Mouse (Mus musculus) embryonic facial prominence, embryonic 11.5 days (tissue): ENCODE measurements at regions not wholly inside any gene's neighbourhood (a gene's known extent, or its start where the extent isn't known, plus 50 kb on each side); places are given as distances from the start of the nearest gene placed in this dataset.
A peak's percentile ranks its signal among the peaks of the same experiment; 100 is the strongest.
"Not testable (repeated sequence)": the region's sequence is repeated elsewhere in the genome, so short reads cannot be mapped to it uniquely, and the experiment has no call there.

ENCODE experiments used
- ATAC-seq: fragments of 200-750 bp; cut with Nextera tagmentation; replicated peaks from 2 replicates; pipeline ENCODE4 v1.8.0; 2017; ENCODE audit warnings: low read depth; ENCODE audit not compliant: insufficient number of reproducible peaks, low FRiP score, low TSS enrichment
- DNase-seq: peaks from one replicate; pipeline ENCODE4 v3.0.0-alpha.2; 2015; ENCODE audit warnings: low spot score
- H3K27ac ChIP-seq: fragments of 300-500 bp; sonication (generic); replicated peaks from 2 replicates; pipeline ENCODE4 v1.5.1; 2014; ENCODE audit warnings: mild to moderate bottlenecking, low read depth, low read length, control low read depth
- H3K27me3 ChIP-seq: fragments of 300-500 bp; sonication (generic); 2 replicates; pipeline ENCODE4 v1.6.1; 2014; ENCODE audit warnings: mild to moderate bottlenecking, low read length, moderate library complexity, mixed read lengths; ENCODE audit not compliant: control insufficient read depth, insufficient read depth
- H3K36me3 ChIP-seq: fragments of 300-500 bp; sonication (generic); replicated peaks from 2 replicates; pipeline ENCODE4 v1.6.1; 2014; ENCODE audit warnings: low read depth, mild to moderate bottlenecking, low read length, moderate library complexity, mixed read lengths; ENCODE audit not compliant: control insufficient read depth, insufficient read depth
- H3K4me1 ChIP-seq: fragments of 300-500 bp; sonication (generic); 2 replicates; pipeline ENCODE4 v1.6.1; 2014; ENCODE audit warnings: low read length, mixed read lengths; ENCODE audit not compliant: control insufficient read depth, insufficient read depth
- H3K4me2 ChIP-seq: fragments of 300-500 bp; sonication (generic); 2 replicates; pipeline ENCODE4 v1.6.1; 2014; ENCODE audit warnings: low read depth, mild to moderate bottlenecking, control low read depth, low read length, moderate library complexity
- H3K4me3 ChIP-seq: fragments of 300-500 bp; sonication (generic); 2 replicates; pipeline ENCODE4 v1.5.1; 2014; ENCODE audit warnings: low read depth, low read length, control low read depth
- H3K9ac ChIP-seq: fragments of 300-500 bp; sonication (generic); replicated peaks from 2 replicates; pipeline ENCODE4 v1.6.1; 2014; ENCODE audit warnings: mild to moderate bottlenecking, control low read depth, low read length
- H3K9me3 ChIP-seq: fragments of 300-500 bp; sonication (generic); replicated peaks from 2 replicates; pipeline ENCODE4 v1.6.1; 2016; ENCODE audit warnings: mild to moderate bottlenecking, low read length, inconsistent platforms, mixed read lengths; ENCODE audit not compliant: control insufficient read depth
- WGBS: fragments of 180-500 bp; shearing (Covaris S2); extraction: QIAGEN DNeasy Blood & Tissue Kit; methylation state at CpG from one replicate; pipeline ENCODE4 v1.1.7; 2014; 5-methylcytosine and 5-hydroxymethylcytosine counted together

DNA sequence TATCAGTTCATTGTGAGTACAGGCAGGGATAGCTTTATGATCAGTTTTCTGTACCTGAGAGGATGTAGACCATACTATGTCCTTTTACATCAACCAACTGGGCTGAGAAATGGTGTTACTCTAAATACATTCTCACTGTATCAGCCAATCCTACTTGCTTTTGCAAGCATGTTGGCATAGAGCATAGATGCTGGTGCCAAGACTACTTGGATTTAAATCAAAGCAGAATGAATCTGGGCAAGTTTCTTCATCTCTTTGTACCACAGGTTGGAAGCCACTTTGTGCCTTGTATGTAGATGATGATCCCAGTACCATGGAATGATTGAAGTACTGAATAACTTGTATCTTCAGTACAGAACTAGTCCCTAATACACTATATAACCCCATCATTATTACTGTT, 456.5 kb upstream of the Kif18a start:
- H3K27ac ChIP-seq: no peak overlapping the region
- no peak overlapping the region for H3K4me2 ChIP-seq
- H3K9ac ChIP-seq: no peak overlapping the region
- H3K9me3 ChIP-seq: no peaks in the 10 kb centered on the region
- no peaks in the 10 kb centered on the region for H3K36me3 ChIP-seq
- no peak for DNase-seq
- no peak overlapping the region for H3K4me3 ChIP-seq
- H3K27me3 ChIP-seq: no peaks in the 10 kb centered on the region
- ATAC-seq: no peak
- H3K4me1 ChIP-seq: no peaks in the 10 kb centered on the region

DNA sequence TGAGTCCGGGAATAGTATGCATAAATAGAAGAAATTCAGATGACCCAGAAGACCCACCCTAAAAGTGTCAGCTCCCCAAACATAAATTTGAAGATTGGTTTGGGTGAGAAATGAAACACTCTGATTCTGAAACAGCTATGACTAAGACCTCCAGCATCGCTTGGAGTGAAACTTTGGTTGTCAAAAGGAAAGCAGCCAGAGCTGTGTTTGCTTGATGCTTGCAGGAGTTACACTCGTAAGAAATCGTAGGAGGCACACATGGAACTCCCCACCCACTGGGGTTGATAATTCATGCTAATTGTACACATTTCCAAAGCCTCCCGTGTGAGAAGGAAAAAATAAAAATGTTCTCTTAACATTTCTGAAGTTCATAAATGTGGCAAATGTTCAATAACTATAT, 454.6 kb upstream of the Kif18a start:
- 69% methylated on average over 5 of the region's 5 CpGs for WGBS
- no peak overlapping the region for H3K4me3 ChIP-seq
- no peak overlapping the region for H3K4me2 ChIP-seq
- no peaks in the 10 kb centered on the region for H3K9me3 ChIP-seq
- no peak overlapping the region for H3K27ac ChIP-seq
- no peaks in the 10 kb centered on the region for H3K27me3 ChIP-seq
- H3K4me1 ChIP-seq: no peaks in the 10 kb centered on the region
- ATAC-seq: no peak
- no peak for DNase-seq
- H3K36me3 ChIP-seq: no peaks in the 10 kb centered on the region
- H3K9ac ChIP-seq: no peak overlapping the region

DNA sequence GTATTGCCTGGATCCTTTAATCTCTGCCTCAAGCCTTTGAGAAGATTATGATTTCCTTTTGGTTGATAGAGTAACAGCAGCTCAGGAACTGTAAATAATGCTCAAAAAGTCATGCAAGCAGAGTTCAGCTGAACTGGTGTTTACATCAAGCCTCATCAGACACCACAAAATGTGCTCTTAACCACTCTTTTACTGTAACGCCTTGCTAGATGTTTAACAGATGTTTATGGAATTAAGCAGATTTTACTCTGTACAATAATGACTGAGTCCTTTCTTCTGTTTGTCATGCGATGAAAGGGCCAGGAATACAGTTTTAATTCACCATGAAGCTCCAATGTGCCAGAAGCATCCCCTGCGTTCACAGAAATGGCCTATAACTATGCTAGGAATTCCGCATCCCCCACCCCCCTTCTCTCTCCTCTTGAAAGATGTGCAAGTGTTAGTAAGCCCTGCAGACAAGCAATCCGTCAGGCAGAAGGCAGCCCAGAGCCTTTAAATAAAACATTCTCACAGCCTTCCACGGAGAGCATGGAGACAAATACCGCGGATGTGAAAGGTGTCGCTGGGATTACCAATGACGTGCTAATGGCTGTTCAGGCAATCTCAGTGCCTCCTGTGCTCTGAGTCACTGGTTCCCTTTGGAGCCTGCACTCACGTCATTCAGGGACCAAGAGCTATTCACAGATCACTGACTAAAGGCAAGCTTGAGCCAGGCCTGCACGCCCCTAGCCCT, 453.3 kb upstream of the Kif18a start:
- DNase-seq: peak; percentile 61
- 5% methylated on average over 12 of the region's 12 CpGs for WGBS
- Histone ChIP-seq H3K36me3 (no peaks in the 10 kb centered on the region), H3K4me2 (no peak overlapping the region), H3K9ac (no peak overlapping the region), H3K4me3 (no peak overlapping the region), H3K4me1 (no peaks in the 10 kb centered on the region), H3K27ac (no peak overlapping the region), H3K27me3 (no peaks in the 10 kb centered on the region), H3K9me3 (no peaks in the 10 kb centered on the region)
- ATAC-seq: peak; percentile 92

DNA sequence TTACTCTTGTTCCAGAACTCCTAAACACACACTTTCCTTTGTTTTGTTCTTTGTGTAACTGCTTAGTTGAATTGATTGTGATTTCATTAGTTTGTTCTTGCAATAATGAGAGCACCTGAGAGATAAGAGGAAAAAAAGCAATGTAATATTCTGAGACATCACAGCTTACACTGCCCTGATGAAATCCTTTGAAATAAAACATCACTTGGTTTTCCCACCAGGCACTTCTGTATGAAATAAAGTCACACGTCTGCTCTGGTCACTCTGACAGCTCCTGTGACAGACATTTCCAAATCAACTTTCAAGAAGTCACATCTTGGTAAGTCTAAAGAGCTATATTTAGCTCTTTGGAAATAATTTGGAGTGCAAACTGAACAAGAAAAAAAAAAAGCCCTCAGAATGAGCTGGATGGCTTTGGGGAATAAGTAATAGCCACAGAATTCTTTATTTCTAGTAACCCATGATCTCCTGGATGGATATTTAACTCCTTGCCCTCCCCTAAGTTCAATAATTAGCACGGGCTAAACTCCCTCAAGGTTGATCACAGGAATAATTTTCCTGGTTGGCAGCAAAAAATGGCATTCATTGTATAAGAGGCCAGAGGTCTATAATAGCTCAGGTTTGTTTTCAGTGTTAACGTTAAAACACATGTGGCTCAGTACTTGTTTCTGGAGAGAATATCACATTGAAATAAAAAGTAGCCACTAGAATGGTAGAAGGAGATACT, 452.4 kb upstream of the Kif18a start:
- Histone ChIP-seq H3K27ac (no peak overlapping the region), H3K4me3 (no peak overlapping the region), H3K4me1 (no peaks in the 10 kb centered on the region), H3K36me3 (no peaks in the 10 kb centered on the region), H3K9me3 (no peaks in the 10 kb centered on the region), H3K27me3 (no peaks in the 10 kb centered on the region), H3K4me2 (no peak overlapping the region), H3K9ac (no peak overlapping the region)
- ATAC-seq (no peak), DNase-seq (no peak)
- WGBS: 27% methylated on average over 3 of the region's 3 CpGs

DNA sequence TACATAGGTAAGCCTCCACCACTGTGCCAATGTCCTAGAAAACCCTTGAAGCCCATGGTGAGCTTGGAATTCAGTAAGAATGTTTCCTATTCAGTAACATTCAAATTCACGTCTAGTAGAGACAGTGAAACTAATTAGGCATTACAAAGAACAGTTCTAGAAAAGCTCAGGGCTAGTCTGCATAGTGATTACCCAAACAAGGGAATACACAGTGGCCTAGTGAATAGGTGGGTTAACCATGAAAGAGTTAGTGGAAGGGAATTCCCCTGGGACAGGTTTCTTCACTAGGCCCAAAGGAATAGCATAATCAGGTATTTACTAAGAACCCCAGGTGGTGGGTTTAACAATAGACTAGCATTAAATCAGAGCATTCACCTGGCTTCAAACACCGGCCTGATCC, 436.7 kb upstream of the Kif18a start:
- not testable (repeated sequence) for H3K27me3 ChIP-seq, H3K9ac ChIP-seq, H3K4me3 ChIP-seq, H3K4me1 ChIP-seq, H3K36me3 ChIP-seq, ATAC-seq, H3K27ac ChIP-seq, H3K9me3 ChIP-seq, DNase-seq, H3K4me2 ChIP-seq
- WGBS: 61% methylated on average over 2 of the region's 2 CpGs

DNA sequence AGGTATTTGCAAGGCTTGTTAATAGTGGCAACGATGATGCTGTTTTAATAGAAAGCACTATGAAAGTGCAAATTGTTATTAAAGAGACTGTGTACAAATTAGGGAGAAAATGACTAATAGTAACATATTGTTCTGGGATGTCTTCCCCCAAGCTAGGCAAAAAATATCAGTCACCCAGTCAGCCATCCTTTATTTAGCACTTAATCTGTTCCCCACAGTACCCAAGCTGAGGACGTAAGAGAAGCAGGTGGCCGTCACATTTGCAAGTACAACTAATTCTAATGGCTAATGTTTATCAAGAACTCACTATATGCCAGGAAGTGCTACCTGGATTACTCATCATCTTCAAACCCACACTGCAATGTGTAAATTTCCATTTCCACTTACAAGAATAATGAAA, 432.5 kb upstream of the Kif18a start:
- Histone ChIP-seq H3K36me3 (no peaks in the 10 kb centered on the region), H3K9me3 (no peaks in the 10 kb centered on the region), H3K27me3 (no peaks in the 10 kb centered on the region), H3K9ac (no peak overlapping the region), H3K4me1 (no peaks in the 10 kb centered on the region), H3K4me2 (no peak overlapping the region), H3K27ac (no peak overlapping the region), H3K4me3 (no peak overlapping the region)
- DNase-seq: no peak
- WGBS: 92% methylated on average over 3 of the region's 3 CpGs
- ATAC-seq: no peak

DNA sequence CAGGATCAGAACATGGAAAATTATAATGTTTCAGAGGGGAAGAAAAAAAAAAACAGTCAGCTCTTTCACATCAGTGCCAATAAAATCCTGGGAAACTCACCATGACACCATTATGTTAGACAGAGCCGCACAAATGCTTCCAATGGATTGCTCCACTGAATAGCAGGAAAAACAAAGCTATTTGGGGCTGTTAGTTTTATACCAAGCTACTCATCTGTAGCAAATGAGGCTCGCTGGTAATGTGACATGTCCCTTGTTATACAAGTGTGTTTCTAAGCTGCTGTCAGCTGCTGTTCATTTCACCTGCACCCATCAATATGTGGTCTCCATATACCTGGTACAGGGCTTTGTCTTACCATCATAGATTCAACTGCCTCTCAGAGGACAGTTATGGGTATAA, 426.1 kb upstream of the Kif18a start:
- Histone ChIP-seq H3K9me3 (no peaks in the 10 kb centered on the region), H3K4me1 (no peaks in the 10 kb centered on the region), H3K27ac (no peak overlapping the region), H3K4me3 (no peak overlapping the region), H3K4me2 (no peak overlapping the region), H3K36me3 (no peaks in the 10 kb centered on the region), H3K27me3 (no peaks in the 10 kb centered on the region), H3K9ac (no peak overlapping the region)
- DNase-seq (no peak), ATAC-seq (no peak)
- 66% methylated on average over 2 of the region's 2 CpGs for WGBS

DNA sequence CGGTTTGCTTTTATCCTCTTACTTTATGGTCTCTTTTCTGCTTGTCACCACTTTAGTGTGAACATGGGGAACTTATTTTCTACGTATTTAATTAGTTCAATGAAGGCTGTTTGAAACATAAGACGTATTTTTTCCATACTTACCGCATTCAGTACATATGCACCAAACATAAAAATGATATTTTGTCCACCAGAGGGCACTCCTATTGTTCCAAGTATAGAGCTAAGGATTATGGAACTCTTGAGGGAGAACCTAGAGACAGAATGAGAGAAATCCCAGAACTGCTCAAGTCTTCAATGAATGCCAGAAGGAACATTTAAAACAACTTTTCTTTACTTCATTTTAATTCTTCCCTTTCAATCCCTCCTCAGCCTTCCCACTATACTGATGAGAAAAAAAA, 403.4 kb upstream of the Kif18a start:
- Histone ChIP-seq H3K27me3 (no peaks in the 10 kb centered on the region), H3K4me1 (no peaks in the 10 kb centered on the region), H3K27ac (no peak overlapping the region), H3K36me3 (no peaks in the 10 kb centered on the region), H3K9me3 (no peaks in the 10 kb centered on the region), H3K9ac (no peak overlapping the region), H3K4me3 (no peak overlapping the region), H3K4me2 (no peak overlapping the region)
- ATAC-seq (no peak), DNase-seq (peak; percentile 74)
- 66% methylated on average over 4 of the region's 4 CpGs for whole genome bisulfite sequencing
